Mouse (Mus musculus) erythroblast, embryonic 14.5 days (primary cell): ENCODE results near the gene Rnf4. TPM values are rescaled to one million over a fixed set of nuclear protein-coding genes. Genes with fewer than 3 reads are reported as not detected.

Experiments
- H3K27me3 ChIP-seq: 2 replicates; pipeline ENCODE4 v1.6.1; 2012; ENCODE audit warnings: inconsistent platforms; ENCODE audit not compliant: control insufficient read depth
- H3K36me3 ChIP-seq: 2 replicates; pipeline ENCODE4 v1.6.1; 2012; ENCODE audit warnings: mild to moderate bottlenecking, inconsistent platforms; ENCODE audit not compliant: control insufficient read depth
- H3K4me1 ChIP-seq: 2 replicates; pipeline ENCODE4 v1.6.1; 2012; ENCODE audit warnings: inconsistent platforms; ENCODE audit not compliant: control insufficient read depth
- H3K4me3 ChIP-seq: replicated peaks from 2 replicates; pipeline ENCODE3; 2012; ENCODE audit warnings: moderate library complexity, mild to moderate bottlenecking, inconsistent platforms
- H3K9me3 ChIP-seq: 2 replicates; pipeline ENCODE4 v1.6.1; 2012; ENCODE audit warnings: low read length, inconsistent platforms, mixed read lengths; ENCODE audit not compliant: control insufficient read depth
- GATA1 ChIP-seq: IDR thresholded peaks from 2 replicates; pipeline ENCODE4 v1.6.1; 2012; ENCODE audit warnings: low read length, inconsistent platforms, mixed read lengths
- TAL1 ChIP-seq: IDR thresholded peaks from 3 replicates; pipeline ENCODE4 v1.6.1; 2012; ENCODE audit warnings: low read length, inconsistent platforms, mixed read lengths
- polyA plus RNA-seq: library from polyadenylated mRNA; stranded (reverse); fragments of >175 nt; gene quantifications from 2 replicates; pipeline ENCODE4 v1.2.3, GENCODE M21; 2012

Rnf4 gene
- polyA plus RNA-seq, 1 experiment: 4.1 TPM

DNA sequence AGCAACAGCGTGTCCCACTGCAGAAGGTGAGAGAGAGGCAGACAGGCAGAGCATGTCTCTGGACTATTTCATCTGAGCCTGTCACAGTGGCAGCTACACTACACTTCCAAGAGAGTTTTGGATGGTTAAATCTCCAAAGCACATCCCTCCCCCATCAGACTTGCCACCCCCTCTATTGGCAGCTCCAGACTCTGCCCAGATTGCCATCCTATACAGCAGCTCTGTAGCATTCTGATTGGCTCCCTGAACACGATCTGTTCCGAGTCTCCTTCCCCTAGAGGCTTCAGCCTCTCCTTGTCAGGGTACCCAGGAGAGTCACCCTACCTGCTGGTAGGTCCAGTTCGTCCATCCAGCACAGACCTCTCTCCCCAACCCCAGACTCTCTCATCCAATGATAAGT is 38.0 kb upstream of the Rnf4 start:
- H3K4me1 ChIP-seq: no peaks in the 10 kb centered on the region
- H3K9me3 ChIP-seq: no peaks in the 10 kb centered on the region
- TF ChIP-seq TAL1 (no peak), GATA1 (no peak)
- peaks cover 8% of the 10 kb centered on the region; the same call in 1 of the 2 replicates for H3K27me3 ChIP-seq
- no peak overlapping the region for H3K4me3 ChIP-seq
- H3K36me3 ChIP-seq: no peaks in the 10 kb centered on the region

DNA sequence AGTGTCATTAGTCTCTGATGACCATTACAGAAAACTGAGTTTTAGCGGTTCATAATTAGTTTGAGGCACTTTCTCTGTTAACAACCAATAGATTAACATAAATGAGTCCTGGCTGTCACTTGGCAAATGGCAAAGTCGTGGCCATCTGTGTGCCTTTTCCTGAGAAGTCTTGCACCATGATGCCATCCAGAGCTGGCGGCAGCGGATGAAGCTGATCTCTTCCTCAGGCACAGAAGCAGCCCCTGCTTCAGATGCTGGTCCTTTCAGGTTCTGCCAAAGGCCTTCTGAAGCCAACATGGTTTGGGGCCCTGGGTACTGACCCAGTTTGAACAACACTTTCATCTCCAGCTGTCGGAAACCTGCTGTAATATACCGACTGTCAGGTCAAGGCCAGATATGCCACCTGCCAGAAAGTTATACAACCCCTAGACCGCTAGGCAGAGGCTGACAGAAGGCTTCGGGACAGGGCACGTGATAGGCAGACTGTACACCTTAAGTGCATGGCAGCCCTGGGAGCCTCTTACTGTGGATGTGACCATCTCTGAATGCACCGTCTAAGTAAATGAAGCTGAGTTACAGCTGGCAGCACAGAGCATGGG is 37.1 kb upstream of the Rnf4 start:
- TF ChIP-seq TAL1 (no peak), GATA1 (no peak)
- Histone ChIP-seq H3K36me3 (no peaks in the 10 kb centered on the region), H3K9me3 (no peaks in the 10 kb centered on the region), H3K27me3 (peaks cover 8% of the 10 kb centered on the region; the same call in 1 of the 2 replicates), H3K4me3 (no peak overlapping the region), H3K4me1 (no peaks in the 10 kb centered on the region)

DNA sequence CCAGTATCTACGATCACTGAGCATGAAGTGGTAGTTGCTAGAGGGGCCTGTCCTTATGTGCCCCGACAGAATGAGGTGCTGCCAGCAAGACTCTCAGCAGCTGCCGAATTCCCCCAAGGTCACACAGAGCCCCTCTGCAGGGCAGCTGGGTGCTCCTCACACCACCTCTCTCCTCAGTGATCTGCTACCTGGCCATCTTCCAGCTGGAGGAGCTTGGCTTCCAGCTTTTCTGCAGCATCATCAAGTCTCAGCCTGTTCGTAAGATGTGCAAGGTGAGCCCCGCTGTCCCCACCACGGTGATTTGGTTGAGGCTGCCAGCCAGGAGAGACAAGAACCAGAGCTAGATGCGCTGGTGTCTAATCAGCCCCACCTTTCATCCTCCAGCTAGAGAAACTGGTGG is 33.7 kb upstream of the Rnf4 start:
- peaks cover 8% of the 10 kb centered on the region; the same call in 1 of the 2 replicates for H3K27me3 ChIP-seq
- H3K36me3 ChIP-seq: no peaks in the 10 kb centered on the region
- no peak for TF ChIP-seq TAL1
- no peak for TF ChIP-seq GATA1
- H3K4me3 ChIP-seq: no peak overlapping the region
- H3K4me1 ChIP-seq: no peaks in the 10 kb centered on the region
- no peaks in the 10 kb centered on the region for H3K9me3 ChIP-seq

DNA sequence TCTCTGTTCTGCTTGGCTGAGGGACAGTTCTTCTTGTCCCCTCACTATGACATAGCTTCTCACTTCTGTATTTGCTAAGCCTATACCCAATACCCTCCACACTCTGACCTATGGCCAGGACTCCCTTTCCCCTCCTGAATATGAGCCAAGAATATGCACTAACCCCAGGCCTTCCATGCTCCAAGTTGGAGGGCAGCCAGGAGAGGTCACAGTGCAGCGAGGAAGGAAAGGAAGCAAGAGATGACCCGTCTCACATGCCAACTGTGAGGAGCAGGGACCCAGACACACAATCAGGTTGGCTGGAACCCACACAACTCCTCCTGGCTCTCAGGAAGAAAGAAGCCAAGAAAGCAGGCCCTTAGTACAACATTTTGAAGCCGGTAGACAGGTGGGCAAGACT is 27.1 kb upstream of the Rnf4 start:
- H3K4me1 ChIP-seq: no peaks in the 10 kb centered on the region
- TF ChIP-seq TAL1 (no peak), GATA1 (no peak)
- H3K4me3 ChIP-seq: no peak overlapping the region
- H3K9me3 ChIP-seq: no peaks in the 10 kb centered on the region
- H3K36me3 ChIP-seq: no peaks in the 10 kb centered on the region
- peaks cover 3% of the 10 kb centered on the region for H3K27me3 ChIP-seq

DNA sequence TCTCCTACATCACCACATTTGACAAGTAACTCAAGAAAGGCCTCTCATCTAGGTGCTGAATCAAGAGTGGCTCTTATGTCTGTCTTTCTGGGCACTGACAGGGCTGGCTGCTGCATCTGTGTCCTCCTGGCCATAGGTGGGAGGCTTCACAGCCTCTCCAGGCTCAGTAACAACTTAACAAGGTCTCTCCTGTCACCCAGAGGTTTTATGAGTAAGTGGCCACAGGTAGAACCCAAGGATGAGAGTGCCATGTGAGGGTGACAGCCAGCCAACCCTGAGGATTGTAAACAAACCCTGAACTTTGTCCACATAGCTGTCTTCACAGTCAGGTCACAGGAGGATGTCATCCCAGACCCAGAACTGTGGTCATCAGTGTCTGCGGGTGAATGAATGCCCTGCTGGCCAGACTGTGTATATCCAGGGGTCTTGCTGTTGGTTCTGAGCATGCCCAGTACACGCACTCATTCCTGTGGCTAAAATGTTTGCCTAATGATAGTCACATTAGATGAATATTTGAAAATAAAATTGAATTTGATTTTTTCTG is 16.5 kb upstream of the Rnf4 start:
- H3K36me3 ChIP-seq: no peaks in the 10 kb centered on the region
- H3K4me3 ChIP-seq: no peak overlapping the region
- TF ChIP-seq GATA1 (no peak), TAL1 (no peak)
- H3K27me3 ChIP-seq: no peaks in the 10 kb centered on the region
- no peaks in the 10 kb centered on the region for H3K4me1 ChIP-seq
- H3K9me3 ChIP-seq: no peaks in the 10 kb centered on the region

DNA sequence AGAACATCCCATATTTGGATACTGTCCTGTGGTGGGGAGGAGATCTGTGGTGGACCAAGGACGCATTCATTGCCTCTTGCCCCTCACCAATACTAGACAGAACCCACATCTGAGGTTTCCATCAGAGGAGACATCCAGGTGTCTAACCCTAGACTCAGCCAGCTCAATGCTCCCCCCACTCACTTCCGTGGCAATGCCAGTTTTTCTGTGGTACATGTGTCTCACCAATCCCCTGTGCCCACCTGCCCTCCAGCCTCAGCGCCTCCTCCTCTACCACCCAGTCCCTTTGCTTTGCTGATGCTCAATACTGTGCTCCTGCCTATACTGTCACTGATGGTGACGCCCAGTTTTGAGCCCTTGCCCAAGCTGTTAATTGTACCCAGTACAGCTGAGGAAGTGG is 14.9 kb upstream of the Rnf4 start:
- Histone ChIP-seq H3K4me3 (no peak overlapping the region), H3K27me3 (peaks cover 4% of the 10 kb centered on the region), H3K36me3 (no peaks in the 10 kb centered on the region), H3K9me3 (no peaks in the 10 kb centered on the region), H3K4me1 (no peaks in the 10 kb centered on the region)
- TF ChIP-seq GATA1 (no peak), TAL1 (no peak)

DNA sequence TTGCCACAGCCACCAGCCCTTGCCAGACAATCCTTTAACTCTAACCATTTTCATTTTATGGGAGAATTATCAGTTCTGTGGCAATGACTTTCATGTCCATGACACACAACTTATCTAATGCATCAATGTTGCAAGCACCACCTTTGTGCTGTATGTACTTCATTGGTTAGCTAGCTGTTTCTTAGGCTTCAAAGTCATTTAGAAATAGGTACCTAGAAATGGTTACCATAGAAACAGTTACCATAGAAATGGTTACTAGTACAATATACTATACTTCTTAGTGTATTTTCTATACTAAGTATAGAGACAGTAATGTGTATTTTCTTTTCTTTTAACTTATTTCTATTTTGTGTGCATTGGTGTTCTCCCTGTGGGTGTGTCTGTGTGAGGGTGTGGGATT is 10.8 kb upstream of the Rnf4 start:
- no peaks in the 10 kb centered on the region for H3K36me3 ChIP-seq

DNA sequence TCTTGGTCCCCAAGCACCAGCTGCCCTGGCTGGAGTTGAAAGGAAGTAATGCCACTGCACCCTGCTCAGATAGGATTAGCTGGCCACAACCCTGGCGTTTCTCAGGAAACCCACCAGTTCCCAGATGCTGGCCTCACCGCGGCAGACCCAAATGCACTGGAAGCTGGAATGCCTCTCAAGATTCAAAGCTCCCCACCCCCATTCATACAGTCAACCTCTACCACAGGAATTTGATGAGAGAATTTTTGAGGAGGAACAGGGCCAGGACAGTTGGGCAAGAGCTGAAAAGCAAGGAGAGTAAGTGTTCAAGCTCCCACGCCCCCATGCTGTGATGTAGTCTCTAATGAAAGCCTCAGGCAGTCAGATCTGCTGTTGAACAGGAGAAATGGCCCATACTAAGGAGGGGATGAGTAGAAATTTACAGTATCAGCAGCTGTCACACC is 9.8 kb upstream of the Rnf4 start:
- no peak for TF ChIP-seq TAL1
- TF ChIP-seq GATA1: no peak
- Histone ChIP-seq H3K36me3 (no peaks in the 10 kb centered on the region; the same call in 1 of the 2 replicates), H3K9me3 (peaks cover 7% of the 10 kb centered on the region), H3K4me3 (no peak overlapping the region), H3K27me3 (peaks cover 22% of the 10 kb centered on the region), H3K4me1 (peaks cover 5% of the 10 kb centered on the region)

More for the DNA sequence above, 10.8 kb upstream of the Rnf4 start:
- H3K4me1 ChIP-seq: peaks cover 5% of the 10 kb centered on the region
- peaks cover 3% of the 10 kb centered on the region for H3K9me3 ChIP-seq
- TF ChIP-seq GATA1 (no peak), TAL1 (no peak)
- H3K27me3 ChIP-seq: peaks cover 22% of the 10 kb centered on the region
- no peak overlapping the region for H3K4me3 ChIP-seq

DNA sequence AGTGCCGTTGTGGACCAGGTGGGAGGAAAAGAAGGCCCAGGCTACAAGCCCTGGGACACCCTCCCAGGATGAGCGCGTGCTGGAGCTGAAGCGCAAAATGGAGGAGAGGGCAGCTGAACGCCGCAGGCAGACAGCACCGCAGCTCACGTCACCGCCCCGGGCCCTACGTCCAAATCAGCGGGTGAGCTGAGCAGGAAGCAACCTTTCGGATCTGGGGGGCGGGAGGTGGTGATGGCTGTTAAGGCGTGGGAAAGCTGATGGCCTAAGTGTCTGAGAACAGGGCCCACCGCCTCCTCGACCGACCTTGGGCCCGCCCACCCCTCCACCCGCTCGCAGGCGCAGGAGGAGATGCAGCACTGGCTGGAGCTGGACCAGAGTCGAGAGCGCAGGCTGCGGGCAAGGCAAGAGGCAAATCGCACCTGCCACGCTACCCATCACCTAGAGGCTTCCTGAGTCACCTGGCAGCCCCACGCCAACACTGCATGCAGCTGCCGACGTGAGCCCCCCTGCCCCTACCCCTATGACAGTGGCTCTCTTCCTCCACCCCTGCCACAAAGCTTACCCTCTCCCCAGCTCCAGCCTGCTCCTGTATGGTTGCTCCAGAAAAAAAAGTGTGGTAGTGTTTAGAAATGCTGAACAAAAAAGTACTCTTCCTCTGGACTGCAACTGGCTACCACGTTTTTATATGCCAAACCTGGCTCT is 9.1 kb upstream of the Rnf4 start:
- no peak for TF ChIP-seq TAL1
- no peak for TF ChIP-seq GATA1
- Histone ChIP-seq H3K9me3 (peaks cover 7% of the 10 kb centered on the region), H3K36me3 (no peaks in the 10 kb centered on the region; the same call in 1 of the 2 replicates), H3K4me1 (peaks cover 5% of the 10 kb centered on the region), H3K27me3 (peaks cover 22% of the 10 kb centered on the region), H3K4me3 (peak overlapping the region; percentile 36)

DNA sequence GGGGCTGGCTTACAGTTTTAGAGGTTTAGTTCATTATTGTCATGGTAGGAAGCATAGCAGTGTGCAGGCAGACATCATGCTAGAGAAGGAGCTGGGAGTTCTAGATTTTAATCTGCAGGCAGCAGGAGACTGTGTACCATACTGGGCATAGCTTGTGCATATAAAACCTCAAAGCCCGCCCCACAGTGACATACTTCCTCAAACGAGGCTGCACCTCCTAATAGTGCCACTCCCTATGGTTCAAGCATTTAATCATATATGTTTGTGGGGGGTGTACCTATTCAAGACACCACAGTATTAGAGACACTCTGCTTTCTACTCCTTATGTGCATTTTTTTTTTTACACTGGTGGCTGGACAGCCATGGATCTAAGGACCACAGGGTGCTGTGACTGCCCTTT is 6.0 kb upstream of the Rnf4 start:
- no peak for TF ChIP-seq TAL1
- no peak for TF ChIP-seq GATA1
- Histone ChIP-seq H3K27me3 (peaks cover 19% of the 10 kb centered on the region), H3K9me3 (peaks cover 7% of the 10 kb centered on the region), H3K4me1 (peaks cover 9% of the 10 kb centered on the region), H3K36me3 (no peaks in the 10 kb centered on the region; the same call in 1 of the 2 replicates), H3K4me3 (no peak overlapping the region)
